Mouse (Mus musculus): ENCODE results near the gene Sav1. TPM values are rescaled to one million over a fixed set of nuclear protein-coding genes. Genes with fewer than 3 reads are reported as not detected.

The Sav1 gene
- polyA plus RNA-seq, 1 experiment from 2014 or later, result 8.9 TPM

DNA sequence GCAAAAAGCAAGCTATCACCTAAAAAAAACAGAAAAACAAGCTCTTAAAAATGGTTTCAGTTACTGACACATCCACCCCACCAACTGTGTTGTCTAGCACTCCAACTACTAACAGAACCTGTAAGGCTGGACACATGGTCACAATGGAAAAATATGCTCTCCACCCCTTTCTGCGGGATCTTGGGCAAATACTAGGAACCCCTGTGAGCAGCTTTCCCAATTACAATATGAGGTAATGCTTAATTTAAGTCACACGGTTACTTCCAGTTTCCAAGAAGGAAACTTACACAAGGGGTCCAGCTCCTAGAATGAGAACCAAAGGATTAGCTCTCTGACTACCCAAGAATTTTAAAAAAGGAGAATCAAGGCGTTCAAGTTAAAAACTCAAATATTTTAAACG, 1.3 kb downstream of the Sav1 start:
- WGBS, result 42% methylated on average over 4 of the region's 4 CpGs
- peak overlapping the region; percentile 77 for H3K4me2 ChIP-seq (replicated peaks)
- H3K4me3 ChIP-seq, result peak overlapping the region; percentile 89
- ATAC-seq (ENCODE audit: low FRiP score), result no peak
- H3K4me1 ChIP-seq, result peaks cover 15% of the 10 kb centered on the region
- peak overlapping the region; percentile 94; the same call in 1 of the 2 replicates for H3K9ac ChIP-seq
- no peak overlapping the region for H3K27ac ChIP-seq
- H3K27me3 ChIP-seq, result no peaks in the 10 kb centered on the region; the same call in 1 of the 2 replicates
- no peaks in the 10 kb centered on the region for H3K9me3 ChIP-seq (replicated peaks)
- H3K36me3 ChIP-seq, result peaks cover 28% of the 10 kb centered on the region

DNA sequence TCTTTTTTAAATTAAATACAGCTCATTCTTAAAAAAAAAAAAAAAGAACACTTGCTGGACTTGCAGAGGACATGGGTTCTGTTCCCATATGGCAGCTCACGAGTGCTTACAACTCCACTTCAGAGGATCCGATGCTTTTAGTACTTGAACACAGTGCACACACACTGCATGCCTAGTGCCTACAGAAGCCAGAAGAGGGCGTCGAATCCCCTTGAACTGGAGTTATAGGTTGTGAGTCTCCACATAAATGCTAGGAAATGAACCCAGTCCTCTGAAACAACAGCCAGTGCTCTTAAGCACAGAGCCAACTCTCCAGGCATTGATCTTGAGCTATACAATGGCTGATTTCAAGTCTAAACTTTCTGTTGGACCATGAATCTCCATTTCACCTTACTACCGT, 3.9 kb downstream of the Sav1 start:
- H3K4me3 ChIP-seq, result no peak overlapping the region
- no peaks in the 10 kb centered on the region for H3K27me3 ChIP-seq
- 76% methylated on average over 5 of the region's 5 CpGs for WGBS
- H3K36me3 ChIP-seq, result peaks cover 31% of the 10 kb centered on the region
- no peaks in the 10 kb centered on the region for H3K9me3 ChIP-seq (replicated peaks)
- no peak for ATAC-seq (ENCODE audit: low FRiP score)
- no peak overlapping the region for H3K27ac ChIP-seq
- peaks cover 15% of the 10 kb centered on the region for H3K4me1 ChIP-seq
- no peak overlapping the region for H3K9ac ChIP-seq
- no peak overlapping the region for H3K4me2 ChIP-seq (replicated peaks)

DNA sequence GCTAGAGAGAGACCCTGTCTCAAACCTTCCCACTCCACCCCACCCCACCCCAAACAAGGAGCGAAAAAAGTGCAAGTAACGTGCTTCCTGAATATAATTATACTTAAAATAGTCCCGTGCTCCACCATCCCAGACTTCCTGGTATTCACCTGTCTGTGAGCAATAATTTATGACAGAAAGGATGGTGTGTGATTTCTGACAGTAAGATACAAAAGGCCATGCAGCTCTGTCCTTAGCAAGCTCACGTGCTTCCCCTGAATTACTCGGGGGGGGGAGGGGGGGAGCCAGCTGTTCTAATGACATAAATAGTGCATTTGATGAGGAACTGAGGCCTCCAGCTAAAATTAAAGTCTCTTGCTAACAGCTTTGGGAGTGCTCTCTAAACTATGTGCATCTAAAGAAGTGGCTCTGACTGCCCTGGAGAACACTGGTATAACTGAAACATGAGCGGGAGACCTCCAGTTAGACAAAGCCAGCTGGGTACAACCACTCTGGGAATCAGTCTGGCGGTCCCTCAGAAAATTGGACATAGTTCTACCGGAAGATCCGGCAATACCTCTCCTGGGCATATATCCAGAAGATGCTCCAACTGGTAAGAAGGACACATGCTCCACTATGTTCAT, 9.3 kb downstream of the Sav1 start:
- Histone ChIP-seq H3K4me1 (peaks cover 11% of the 10 kb centered on the region; the same call in 1 of the 2 replicates), H3K4me3 (no peak overlapping the region), H3K4me2 (replicated peaks) (no peak overlapping the region), H3K9me3 (replicated peaks) (no peaks in the 10 kb centered on the region), H3K27ac (no peak overlapping the region), H3K36me3 (peaks cover 20% of the 10 kb centered on the region), H3K9ac (no peak overlapping the region), H3K27me3 (no peaks in the 10 kb centered on the region)
- ATAC-seq (ENCODE audit: low FRiP score), result no peak
- WGBS, result 79% methylated on average over 9 of the region's 9 CpGs

DNA sequence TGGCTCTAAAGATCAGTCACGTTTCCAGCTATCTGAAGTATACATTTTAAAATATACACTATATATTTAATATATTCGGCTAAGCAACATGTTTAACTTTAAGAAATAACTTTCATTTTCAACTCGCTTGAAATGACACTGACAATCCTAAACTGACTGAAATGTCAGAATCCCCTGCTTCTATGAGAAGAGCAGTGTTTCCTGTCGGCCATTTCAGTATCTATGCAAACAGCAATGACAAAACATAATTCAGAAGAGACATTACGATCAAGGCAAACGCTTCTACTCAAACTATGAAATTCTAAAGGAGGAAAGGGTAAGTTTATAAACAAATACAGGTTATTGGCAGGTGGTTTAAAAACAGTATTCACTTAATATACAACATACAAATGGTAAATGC, 10.1 kb downstream of the Sav1 start:
- H3K27ac ChIP-seq, result no peak overlapping the region
- no peak overlapping the region for H3K4me2 ChIP-seq (replicated peaks)
- H3K27me3 ChIP-seq, result no peaks in the 10 kb centered on the region
- H3K36me3 ChIP-seq, result peaks cover 20% of the 10 kb centered on the region
- 90% methylated on average over 6 of the region's 6 CpGs for WGBS
- peaks cover 11% of the 10 kb centered on the region; the same call in 1 of the 2 replicates for H3K4me1 ChIP-seq
- no peak overlapping the region for H3K4me3 ChIP-seq
- H3K9ac ChIP-seq, result no peak overlapping the region
- no peak for ATAC-seq (ENCODE audit: low FRiP score)
- H3K9me3 ChIP-seq (replicated peaks), result no peaks in the 10 kb centered on the region

DNA sequence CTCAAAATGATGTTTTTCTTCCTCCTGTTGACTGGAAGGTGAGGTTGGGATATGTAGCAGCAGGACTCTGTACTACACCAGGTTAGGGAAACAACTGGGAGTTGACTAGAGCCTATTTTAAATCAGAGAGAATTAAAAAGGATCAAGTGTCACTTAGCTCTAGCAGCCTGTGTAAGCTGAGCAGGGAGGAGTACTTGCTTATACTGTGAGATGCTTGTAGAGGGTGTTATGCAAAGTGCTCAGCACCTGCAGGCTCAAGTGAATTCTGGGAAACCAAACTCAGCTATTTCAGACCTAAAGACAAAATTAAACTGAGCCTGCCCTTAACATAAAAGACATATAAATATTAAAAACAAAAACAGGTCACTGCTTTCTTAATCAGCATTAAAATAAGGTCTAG, 13.1 kb downstream of the Sav1 start:
- Histone ChIP-seq H3K9me3 (replicated peaks) (no peaks in the 10 kb centered on the region), H3K4me1 (0 out of 2 replicates have a peak, but pooled peaks cover 8% of the 10 kb centered on the region), H3K27ac (no peak overlapping the region), H3K27me3 (no peaks in the 10 kb centered on the region), H3K4me3 (no peak overlapping the region), H3K4me2 (replicated peaks) (no peak overlapping the region), H3K36me3 (peaks cover 38% of the 10 kb centered on the region), H3K9ac (no peak overlapping the region)
- no peak for ATAC-seq (ENCODE audit: low FRiP score)

- Histone ChIP-seq H3K4me1 (no peaks in the 10 kb centered on the region), H3K9ac (no peak overlapping the region), H3K36me3 (peaks cover 68% of the 10 kb centered on the region), H3K27ac (no peak overlapping the region), H3K27me3 (no peaks in the 10 kb centered on the region), H3K4me2 (replicated peaks) (no peak overlapping the region), H3K9me3 (replicated peaks) (no peaks in the 10 kb centered on the region), H3K4me3 (no peak overlapping the region)
- no peak for ATAC-seq (ENCODE audit: low FRiP score)
- WGBS, result 80% methylated on average over 5 of the region's 5 CpGs
Observed at GRCm38 (mm10) chr12:69968154-69968553, 18.6 kb downstream of the Sav1 start.

DNA sequence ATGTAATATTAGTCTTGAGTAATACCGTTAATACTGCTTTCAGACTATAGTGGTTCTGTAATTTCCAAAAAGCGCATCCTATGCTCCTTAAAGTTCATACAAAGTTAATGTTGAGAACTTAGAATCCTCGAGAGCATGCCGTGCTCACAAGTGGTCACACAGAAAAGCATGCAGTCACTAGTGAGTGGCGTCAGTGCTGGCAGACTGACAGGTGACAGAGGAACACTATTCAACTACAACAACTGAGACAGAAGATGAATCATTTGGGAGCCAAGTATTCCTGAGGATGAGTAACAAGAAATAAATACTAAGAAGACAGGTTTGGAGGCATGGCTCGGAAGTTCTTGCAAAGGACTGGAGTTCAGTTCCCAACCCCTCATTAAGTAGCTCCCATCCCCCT, 19.7 kb downstream of the Sav1 start:
- Histone ChIP-seq H3K27ac (no peak overlapping the region), H3K9me3 (replicated peaks) (no peaks in the 10 kb centered on the region), H3K4me3 (no peak overlapping the region), H3K9ac (no peak overlapping the region), H3K4me2 (replicated peaks) (no peak overlapping the region), H3K36me3 (peaks cover 74% of the 10 kb centered on the region), H3K4me1 (no peaks in the 10 kb centered on the region), H3K27me3 (no peaks in the 10 kb centered on the region)
- 95% methylated on average over 6 of the region's 6 CpGs for WGBS
- no peak for ATAC-seq (ENCODE audit: low FRiP score)

DNA sequence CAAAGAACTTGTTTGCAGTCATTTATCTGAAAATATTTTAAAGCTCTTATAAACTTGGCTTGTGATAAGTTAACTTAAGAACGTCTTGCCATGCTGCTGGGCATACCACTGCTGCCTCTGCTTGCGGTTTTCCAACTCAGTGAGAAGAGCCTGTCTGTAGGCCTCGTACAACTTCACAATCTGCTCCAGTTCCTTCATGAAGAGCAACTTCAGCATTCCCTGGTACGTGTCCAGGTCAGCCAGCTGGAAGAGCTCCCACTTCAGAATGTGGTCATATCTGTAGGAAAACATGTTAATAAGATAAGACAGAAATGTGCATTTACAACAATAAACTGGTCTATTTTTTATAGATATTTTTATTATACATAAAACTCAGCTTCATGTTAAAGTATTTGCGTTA, 20.7 kb downstream of the Sav1 start:
- no peak overlapping the region for H3K4me2 ChIP-seq (replicated peaks)
- no peaks in the 10 kb centered on the region for H3K4me1 ChIP-seq
- no peak for ATAC-seq (ENCODE audit: low FRiP score)
- H3K27me3 ChIP-seq, result no peaks in the 10 kb centered on the region
- no peak overlapping the region for H3K27ac ChIP-seq
- H3K9me3 ChIP-seq (replicated peaks), result no peaks in the 10 kb centered on the region
- H3K4me3 ChIP-seq, result no peak overlapping the region
- H3K9ac ChIP-seq, result no peak overlapping the region
- H3K36me3 ChIP-seq, result peaks cover 75% of the 10 kb centered on the region
- 92% methylated on average over 5 of the region's 5 CpGs for WGBS

DNA sequence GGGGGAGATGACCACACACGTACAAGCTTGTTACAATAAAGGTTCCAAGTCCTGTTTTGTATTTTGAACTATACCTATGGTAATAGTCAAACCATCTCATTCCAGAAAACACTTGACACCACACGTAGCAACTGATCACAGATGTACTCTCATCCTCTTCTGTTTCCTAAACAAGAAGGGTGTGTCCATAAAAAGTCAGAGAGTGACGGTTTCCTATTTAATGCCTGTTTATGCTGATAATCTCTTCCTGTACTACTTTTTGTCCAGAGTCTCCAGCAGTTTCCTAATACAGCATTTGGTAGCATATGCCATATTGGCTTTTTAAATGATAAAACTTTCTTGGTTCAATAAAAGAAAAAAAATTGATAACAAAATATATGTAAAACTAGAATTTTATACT, 21.2 kb downstream of the Sav1 start:
- no peak overlapping the region for H3K4me2 ChIP-seq (replicated peaks)
- WGBS, result 91% methylated on average over 3 of the region's 3 CpGs
- no peak overlapping the region for H3K27ac ChIP-seq
- ATAC-seq (ENCODE audit: low FRiP score), result no peak
- H3K27me3 ChIP-seq, result no peaks in the 10 kb centered on the region
- peaks cover 75% of the 10 kb centered on the region for H3K36me3 ChIP-seq
- H3K4me1 ChIP-seq, result no peaks in the 10 kb centered on the region
- no peak overlapping the region for H3K4me3 ChIP-seq
- H3K9me3 ChIP-seq (replicated peaks), result no peaks in the 10 kb centered on the region
- H3K9ac ChIP-seq, result no peak overlapping the region

DNA sequence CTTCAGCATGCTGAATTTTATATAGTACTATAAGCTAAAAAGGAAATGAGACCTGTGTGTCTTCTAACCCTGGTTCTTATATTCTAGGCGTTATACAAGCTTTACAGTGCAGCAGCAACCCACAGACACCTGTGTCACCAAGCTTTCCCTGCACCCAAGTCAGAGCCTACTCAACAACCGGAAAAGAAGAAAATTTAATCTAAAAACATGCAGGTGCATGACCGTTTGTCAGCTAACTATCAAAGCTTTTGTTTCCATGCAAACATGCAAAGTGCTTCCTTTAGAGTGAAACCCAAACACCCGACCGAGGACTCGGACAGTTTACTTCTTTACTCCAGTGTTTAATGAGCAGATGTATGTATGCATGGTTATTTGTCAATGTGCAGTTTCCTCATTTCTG, 23.7 kb downstream of the Sav1 start:
- Histone ChIP-seq H3K9me3 (replicated peaks) (no peaks in the 10 kb centered on the region), H3K4me3 (no peak overlapping the region), H3K4me1 (no peaks in the 10 kb centered on the region), H3K9ac (no peak overlapping the region), H3K27me3 (no peaks in the 10 kb centered on the region), H3K27ac (no peak overlapping the region), H3K4me2 (replicated peaks) (no peak overlapping the region), H3K36me3 (peaks cover 71% of the 10 kb centered on the region)
- ATAC-seq (ENCODE audit: low FRiP score), result no peak
- WGBS, result 94% methylated on average over 6 of the region's 6 CpGs

GRCm38 (mm10) chr12:69962468-69962867, 24.3 kb downstream of the Sav1 start:
- no peak overlapping the region for H3K4me3 ChIP-seq
- no peaks in the 10 kb centered on the region for H3K27me3 ChIP-seq
- peaks cover 68% of the 10 kb centered on the region for H3K36me3 ChIP-seq
- H3K4me2 ChIP-seq (replicated peaks), result no peak overlapping the region
- ATAC-seq (ENCODE audit: low FRiP score), result no peak
- H3K4me1 ChIP-seq, result no peaks in the 10 kb centered on the region
- no peak overlapping the region for H3K9ac ChIP-seq
- no peak overlapping the region for H3K27ac ChIP-seq
- no peaks in the 10 kb centered on the region for H3K9me3 ChIP-seq (replicated peaks)
- 66% methylated on average over 4 of the region's 4 CpGs for WGBS

GRCm38 (mm10) chr12:69957378-69957777, 29.4 kb downstream of the Sav1 start:
- Histone ChIP-seq H3K9me3 (replicated peaks) (no peaks in the 10 kb centered on the region), H3K36me3 (peaks cover 59% of the 10 kb centered on the region), H3K27ac (no peak overlapping the region), H3K4me3 (no peak overlapping the region), H3K27me3 (no peaks in the 10 kb centered on the region), H3K4me1 (no peaks in the 10 kb centered on the region), H3K9ac (no peak overlapping the region), H3K4me2 (replicated peaks) (no peak overlapping the region)
- no peak for ATAC-seq (ENCODE audit: low FRiP score)
- WGBS, result 95% methylated on average over 2 of the region's 2 CpGs

GRCm38 (mm10) chr12:69947502-69947901, 39.3 kb downstream of the Sav1 start:
- Histone ChIP-seq H3K27ac (no peak overlapping the region), H3K36me3 (peaks cover 14% of the 10 kb centered on the region; the same call in 1 of the 2 replicates), H3K9me3 (replicated peaks) (no peaks in the 10 kb centered on the region), H3K4me2 (replicated peaks) (no peak overlapping the region), H3K27me3 (no peaks in the 10 kb centered on the region), H3K9ac (no peak overlapping the region), H3K4me1 (no peaks in the 10 kb centered on the region), H3K4me3 (no peak overlapping the region)
- ATAC-seq (ENCODE audit: low FRiP score), result no peak
- WGBS, result 78% methylated on average over 3 of the region's 3 CpGs

Data from hindbrain, embryonic 12.5 days (tissue).